Mouse (Mus musculus): ENCODE data around the gene Prr14.

DNA sequence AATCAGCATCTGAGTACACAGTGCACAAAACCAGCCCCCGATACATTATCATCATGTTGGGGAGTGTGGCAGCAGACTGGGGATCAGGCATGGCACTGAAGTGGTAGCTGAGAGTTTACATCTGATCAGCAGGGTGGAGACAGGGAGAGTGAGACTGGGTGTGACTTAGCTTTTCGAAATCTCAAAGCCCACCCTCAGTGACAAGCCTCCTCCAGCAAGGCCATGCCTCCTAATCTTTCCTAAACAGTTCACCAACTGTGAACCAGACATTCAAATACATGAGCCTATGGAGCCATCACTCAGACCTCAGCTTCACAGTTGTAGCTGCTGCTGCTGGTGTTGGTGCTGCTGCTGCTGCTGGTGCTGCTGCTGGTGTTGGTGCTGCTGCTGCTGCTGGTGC is 48.0 kb upstream of the Prr14 start:
- TF ChIP-seq POLR2A (IDR thresholded peaks at IDR 0.05; ENCODE audit: low read depth, low read length) (no peak), CTCF (IDR thresholded peaks at IDR 0.05; ENCODE audit: extremely low read depth, insufficient read depth, insufficient read length, insufficient replicate concordance) (no peak)
